Comparison of ENCODE assay signal across 10 mouse cellular contexts in genomic region chr9:24773669-24774068, GRCm38 (mm10). TPM values are rescaled to one million over a fixed set of nuclear protein-coding genes. Genes with fewer than 3 reads are reported as not detected.
A peak's percentile ranks its signal among the peaks of the same experiment; 100 is the strongest.
DNase-seq lines count a peak whose midpoint lies in the region; ATAC-seq and TF ChIP-seq lines count a peak whose summit lies in the region.
"Had no signal": no experiment of that assay in that cellular context is flagged by ENCODE, and none has a peak within 500 bp of the region (broad histone marks: within the 10 kb centered on the region; RNA-seq: fewer than 3 reads in every experiment).

No protein-coding gene starts in this region.

- peak; percentile 21 for DNase-seq in lung, embryonic 14.5 days
- DNase-seq in lung, adult 18-20 months = no peak
- peak; percentile 61 for DNase-seq in forebrain, embryonic 11.5 days (ENCODE audit: low spot score)
- no peak for DNase-seq in ovary, adult 18-20 months (ENCODE audit: low spot score)
- no peak for DNase-seq in gastrocnemius, adult 18-20 months (ENCODE audit: low spot score)
- no peak for DNase-seq in natural killer cell, adult 2 months (ENCODE audit: low spot score in 2 of 2)
- DNase-seq: thymus, adult 18-20 months had no signal

- no peaks in the 10 kb centered on the region for H3K9me3 ChIP-seq in lung, embryonic 14.5 days (ENCODE audit: low read depth, low read length)
- H3K9me3 ChIP-seq in forebrain, embryonic 11.5 days (ENCODE audit: control insufficient read depth, low read length) = no peaks in the 10 kb centered on the region
- no peaks in the 10 kb centered on the region for H3K9me3 ChIP-seq in limb, embryonic 12.5 days
- H3K9me3 ChIP-seq in neural tube, embryonic 13.5 days = no peaks in the 10 kb centered on the region

- ATAC-seq in lung, embryonic 14.5 days (ENCODE audit: insufficient read depth) = peak; percentile 21; the same call in 1 of the 2 replicates
- peak; percentile 8; the same call in 1 of the 2 replicates for ATAC-seq in forebrain, embryonic 11.5 days (replicated peaks; ENCODE audit: low FRiP score)
- no peak for ATAC-seq in limb, embryonic 12.5 days (ENCODE audit: insufficient number of reproducible peaks, insufficient read depth, low FRiP score, low TSS enrichment, low read depth)
- 0 out of 2 replicates have a peak, but pooled peaks have one; percentile 6 for ATAC-seq in neural tube, embryonic 13.5 days (ENCODE audit: low read depth)

- H3K36me3 ChIP-seq in lung, embryonic 14.5 days (ENCODE audit: insufficient read depth) = no peaks in the 10 kb centered on the region
- no peaks in the 10 kb centered on the region for H3K36me3 ChIP-seq in forebrain, embryonic 11.5 days (ENCODE audit: control insufficient read depth, insufficient read depth, low read length)
- no peaks in the 10 kb centered on the region for H3K36me3 ChIP-seq in limb, embryonic 12.5 days
- no peaks in the 10 kb centered on the region for H3K36me3 ChIP-seq in neural tube, embryonic 13.5 days

- H3K4me1 ChIP-seq in lung, embryonic 14.5 days (ENCODE audit: insufficient read depth) = no peaks in the 10 kb centered on the region
- peaks cover 15% of the 10 kb centered on the region; the same call in 1 of the 2 replicates for H3K4me1 ChIP-seq in forebrain, embryonic 11.5 days (replicated peaks; ENCODE audit: control insufficient read depth, insufficient read depth, low read length)
- peaks cover 24% of the 10 kb centered on the region for H3K4me1 ChIP-seq in limb, embryonic 12.5 days (replicated peaks)
- H3K4me1 ChIP-seq in neural tube, embryonic 13.5 days (replicated peaks) = peaks cover 32% of the 10 kb centered on the region

- H3K4me2 ChIP-seq in lung, embryonic 14.5 days = peak overlapping the region; percentile 61
- peak overlapping the region; percentile 41 for H3K4me2 ChIP-seq in forebrain, embryonic 11.5 days (ENCODE audit: low read depth, low read length, severe bottlenecking)
- peak overlapping the region; percentile 57 for H3K4me2 ChIP-seq in limb, embryonic 12.5 days
- H3K4me2 ChIP-seq in neural tube, embryonic 13.5 days = peak overlapping the region; percentile 48

- WGBS in lung, embryonic 14.5 days = under 1% methylated on average over 19 of the region's 19 CpGs
- WGBS in forebrain, embryonic 11.5 days = under 1% methylated on average over 19 of the region's 19 CpGs
- WGBS in limb, embryonic 12.5 days = 0% methylated on average over 19 of the region's 19 CpGs
- under 1% methylated on average over 19 of the region's 19 CpGs for WGBS in neural tube, embryonic 13.5 days

- no peak for TF ChIP-seq CTCF in lung, embryonic 14.5 days (IDR thresholded peaks at IDR 0.05; ENCODE audit: low read depth)

- H3K27ac ChIP-seq in lung, embryonic 14.5 days (ENCODE audit: low read depth) = peak overlapping the region; percentile 32; the same call in 1 of the 2 replicates
- no peak overlapping the region for H3K27ac ChIP-seq in forebrain, embryonic 11.5 days (ENCODE audit: low read depth, low read length)
- no peak overlapping the region for H3K27ac ChIP-seq in limb, embryonic 12.5 days
- H3K27ac ChIP-seq in neural tube, embryonic 13.5 days (replicated peaks) = no peak overlapping the region

- peak overlapping the region; percentile 41; the same call in 1 of the 2 replicates for H3K9ac ChIP-seq in lung, embryonic 14.5 days
- H3K9ac ChIP-seq in forebrain, embryonic 11.5 days (ENCODE audit: low read length) = no peak overlapping the region
- no peak overlapping the region; the same call in 1 of the 2 replicates for H3K9ac ChIP-seq in limb, embryonic 12.5 days (replicated peaks)
- no peak overlapping the region for H3K9ac ChIP-seq in neural tube, embryonic 13.5 days

- H3K4me3 ChIP-seq in lung, embryonic 14.5 days (ENCODE audit: low read depth, low read length) = peak overlapping the region; percentile 38
- H3K4me3 ChIP-seq in forebrain, embryonic 11.5 days (ENCODE audit: low read depth, low read length) = peak overlapping the region; percentile 26
- H3K4me3 ChIP-seq in limb, embryonic 12.5 days (replicated peaks) = peak overlapping the region; percentile 37
- H3K4me3 ChIP-seq in neural tube, embryonic 13.5 days = peak overlapping the region; percentile 24

- peaks cover 95% of the 10 kb centered on the region for H3K27me3 ChIP-seq in lung, embryonic 14.5 days (ENCODE audit: insufficient read depth, low read length)
- H3K27me3 ChIP-seq in forebrain, embryonic 11.5 days (ENCODE audit: control insufficient read depth, insufficient read depth, low read length) = peaks cover 82% of the 10 kb centered on the region
- peaks cover 92% of the 10 kb centered on the region for H3K27me3 ChIP-seq in limb, embryonic 12.5 days
- peaks cover 98% of the 10 kb centered on the region for H3K27me3 ChIP-seq in neural tube, embryonic 13.5 days

RNA-seq across cellular contexts. Expression of gene Tbx20, which starts 0.4 kb away (rescaled TPM):
- 0.32 and 1.6 TPM in 2 replicates for polyA plus RNA-seq in lung, embryonic 14.5 days (2014; fragmentation: Nextera tagmentation; extraction: Ambion mirVana)
- 0.48 TPM in 1 of 2 replicates, not detected in the other for polyA plus RNA-seq in forebrain, embryonic 11.5 days (2014; fragmentation: Nextera tagmentation; extraction: Ambion mirVana)
- polyA plus RNA-seq in limb, embryonic 12.5 days (2016; fragmentation: Nextera tagmentation; extraction: Ambion mirVana) = 0.13 TPM in 1 of 2 replicates, not detected in the other
- 0.15 and 0.44 TPM in 2 replicates for polyA plus RNA-seq in neural tube, embryonic 13.5 days (2015; fragmentation: Nextera tagmentation; extraction: Ambion mirVana)
- not detected for total RNA-seq in gastrocnemius, adult 18-20 months (2021)
- polyA plus RNA-seq: cortical plate, adult 2 months had no signal

Comparison
In these comparisons a context has a peak if more than half of its experiments do, and no peak if none do; other contexts are left out.
1. DNase-seq: peak in lung, embryonic 14.5 days (single experiment) and forebrain, embryonic 11.5 days (single experiment); none in lung, adult 18-20 months (0 of 2), ovary, adult 18-20 months (single experiment), gastrocnemius, adult 18-20 months (single experiment) and natural killer cell, adult 2 months (0 of 2).
2. Peak in every context shown above with its lines, with median percentiles within 50 percentile points of each other: H3K4me2 ChIP-seq and H3K4me3 ChIP-seq.